Mouse (Mus musculus) olfactory bulb, adult 2 months (tissue): Measurements from ENCODE around the gene 1700017B05Rik. TPM values are rescaled to one million over a fixed set of nuclear protein-coding genes. Genes with fewer than 3 reads are reported as not detected.

Source experiments
- H3K27ac ChIP-seq: fragments of 200-500 bp; 2 replicates; pipeline ENCODE4 v1.5.1; 2012; ENCODE audit warnings: low read depth, low read length; ENCODE audit not compliant: insufficient read depth
- H3K4me1 ChIP-seq: fragments of 200-500 bp; 2 replicates; pipeline ENCODE4 v1.6.1; 2012; ENCODE audit warnings: low read length; ENCODE audit not compliant: control insufficient read depth, insufficient read depth
- H3K4me3 ChIP-seq: fragments of 200-500 bp; 2 replicates; pipeline ENCODE4 v1.5.1; 2012; ENCODE audit warnings: mild to moderate bottlenecking, low read depth, low read length, moderate library complexity; ENCODE audit not compliant: insufficient read depth
- CTCF ChIP-seq: fragments of 200-500 bp; IDR thresholded peaks from 2 replicates; pipeline ENCODE4 v1.5.1; 2012; ENCODE audit warnings: low read depth, mild to moderate bottlenecking, low read length, moderate library complexity; ENCODE audit not compliant: insufficient read depth
- POLR2A ChIP-seq: fragments of 200-500 bp; IDR thresholded peaks from 2 replicates; pipeline ENCODE4 v1.6.1; 2012; ENCODE audit warnings: mild to moderate bottlenecking, low read depth, low read length, moderate library complexity; ENCODE audit not compliant: insufficient read depth
- WGBS: fragments of 180-500 bp; shearing (Covaris S2); methylation state at CpG from one replicate; pipeline ENCODE4 v1.1.7; 2018; 5-methylcytosine and 5-hydroxymethylcytosine counted together
- polyA plus RNA-seq: library from polyadenylated mRNA; stranded (reverse); fragments of >200 nt; gene quantifications from 2 replicates; pipeline ENCODE4 v1.2.4, GENCODE M21; 2012; ENCODE audit warnings: low replicate concordance; ENCODE audit not compliant: missing spikeins, insufficient read depth, insufficient read length

1700017B05Rik gene
- polyA plus RNA-seq, 1 experiment, result not detected

- WGBS, result 90% methylated on average over 9 of the region's 9 CpGs
- Histone ChIP-seq H3K4me1 (0 out of 2 replicates have a peak, but pooled peaks cover 3% of the 10 kb centered on the region), H3K4me3 (no peak overlapping the region), H3K27ac (no peak overlapping the region)
- no peak for TF ChIP-seq CTCF
- TF ChIP-seq POLR2A, result no peak
Measured at GRCm38 (mm10) chr9:57254823-57255495, 7.5 kb downstream of the 1700017B05Rik start.

GRCm38 (mm10) chr9:57254061-57254460 lies 8.4 kb downstream of the 1700017B05Rik start:
- 88% methylated on average over 7 of the region's 7 CpGs for WGBS
- H3K4me1 ChIP-seq, result 0 out of 2 replicates have a peak, but pooled peaks cover 3% of the 10 kb centered on the region
- no peak overlapping the region for H3K4me3 ChIP-seq
- no peak for TF ChIP-seq CTCF
- no peak for TF ChIP-seq POLR2A
- H3K27ac ChIP-seq, result no peak overlapping the region

GRCm38 (mm10) chr9:57251139-57251538 lies 11.3 kb downstream of the 1700017B05Rik start:
- 93% methylated on average over 2 of the region's 2 CpGs for WGBS

GRCm38 (mm10) chr9:57250026-57250425 lies 12.4 kb downstream of the 1700017B05Rik start:
- no peak overlapping the region for H3K27ac ChIP-seq
- H3K4me3 ChIP-seq, result no peak overlapping the region
- TF ChIP-seq POLR2A (no peak), CTCF (no peak)
- 89% methylated on average over 4 of the region's 4 CpGs for WGBS
- H3K4me1 ChIP-seq, result 0 out of 2 replicates have a peak, but pooled peaks cover 3% of the 10 kb centered on the region

More at GRCm38 (mm10) chr9:57251139-57251538, 11.3 kb downstream of the 1700017B05Rik start:
- no peak for TF ChIP-seq POLR2A
- no peak for TF ChIP-seq CTCF
- H3K4me3 ChIP-seq, result no peak overlapping the region
- H3K27ac ChIP-seq, result no peak overlapping the region
- H3K4me1 ChIP-seq, result 0 out of 2 replicates have a peak, but pooled peaks cover 3% of the 10 kb centered on the region

- no peak for TF ChIP-seq CTCF
- TF ChIP-seq POLR2A, result no peak
- no peak overlapping the region for H3K4me3 ChIP-seq
- H3K27ac ChIP-seq, result no peak overlapping the region
- H3K4me1 ChIP-seq, result peaks cover 2% of the 10 kb centered on the region; the same call in 1 of the 2 replicates
- 72% methylated on average over 7 of the region's 7 CpGs for WGBS
Measured at GRCm38 (mm10) chr9:57248030-57248942, 14.1 kb downstream of the 1700017B05Rik start.

- Histone ChIP-seq H3K4me3 (no peak overlapping the region), H3K27ac (no peak overlapping the region), H3K4me1 (peaks cover 2% of the 10 kb centered on the region; the same call in 1 of the 2 replicates)
- TF ChIP-seq CTCF (no peak), POLR2A (no peak)
- 65% methylated on average over 8 of the region's 8 CpGs for WGBS
Measured at GRCm38 (mm10) chr9:57247201-57247671, 15.2 kb downstream of the 1700017B05Rik start.

GRCm38 (mm10) chr9:57246482-57246881 lies 15.9 kb downstream of the 1700017B05Rik start:
- TF ChIP-seq CTCF (no peak), POLR2A (no peak)
- Histone ChIP-seq H3K27ac (no peak overlapping the region), H3K4me1 (peaks cover 2% of the 10 kb centered on the region; the same call in 1 of the 2 replicates), H3K4me3 (no peak overlapping the region)
- WGBS, result 94% methylated on average over 5 of the region's 5 CpGs

GRCm38 (mm10) chr9:57244106-57244685 lies 18.2 kb downstream of the 1700017B05Rik start:
- Histone ChIP-seq H3K4me3 (no peak overlapping the region), H3K27ac (no peak overlapping the region), H3K4me1 (peaks cover 2% of the 10 kb centered on the region; the same call in 1 of the 2 replicates)
- 56% methylated on average over 7 of the region's 7 CpGs for WGBS
- TF ChIP-seq CTCF, result no peak
- no peak for TF ChIP-seq POLR2A
